Mouse (Mus musculus): ENCODE measurements around the gene Gstm3. TPM values are rescaled to one million over a fixed set of nuclear protein-coding genes. Genes with fewer than 3 reads are reported as not detected.
"Not testable (repeated sequence)": the region's sequence is repeated elsewhere in the genome, so short reads cannot be mapped to it uniquely, and the experiment has no call there.

The Gstm3 gene
- polyA plus RNA-seq, 1 experiment from 2014 or later, result not detected

- H3K4me2 ChIP-seq, result no peak overlapping the region
- H3K36me3 ChIP-seq, result no peaks in the 10 kb centered on the region
- 0 out of 2 replicates have a peak, but pooled peaks cover 3% of the 10 kb centered on the region for H3K9me3 ChIP-seq
- H3K9ac ChIP-seq, result no peak overlapping the region
- no peaks in the 10 kb centered on the region for H3K27me3 ChIP-seq
- H3K27ac ChIP-seq (replicated peaks), result no peak overlapping the region
- 89% methylated on average over 3 of the region's 3 CpGs for WGBS
- no peaks in the 10 kb centered on the region for H3K4me1 ChIP-seq (replicated peaks)
- no peak for ATAC-seq (ENCODE audit: low read depth)
- H3K4me3 ChIP-seq, result no peak overlapping the region
These were observed 29.5 kb upstream of the Gstm3 start for GRCm38 (mm10) chr3:107998591-107998990.

GRCm38 (mm10) chr3:107996576-107996975, 27.5 kb upstream of the Gstm3 start:
- H3K9me3 ChIP-seq, result 0 out of 2 replicates have a peak, but pooled peaks cover 4% of the 10 kb centered on the region
- H3K27ac ChIP-seq (replicated peaks), result no peak overlapping the region
- H3K4me3 ChIP-seq, result no peak overlapping the region
- H3K27me3 ChIP-seq, result no peaks in the 10 kb centered on the region
- WGBS, result 80% methylated on average over 4 of the region's 4 CpGs
- no peak for ATAC-seq (ENCODE audit: low read depth)
- no peak overlapping the region for H3K9ac ChIP-seq
- H3K36me3 ChIP-seq, result no peaks in the 10 kb centered on the region
- H3K4me1 ChIP-seq (replicated peaks), result no peaks in the 10 kb centered on the region
- H3K4me2 ChIP-seq, result no peak overlapping the region

- 75% methylated on average over 2 of the region's 2 CpGs for WGBS
- not testable (repeated sequence) for H3K27ac ChIP-seq (replicated peaks); ATAC-seq (ENCODE audit: low read depth)
These were observed 26.9 kb upstream of the Gstm3 start for GRCm38 (mm10) chr3:107995974-107996373.

DNA sequence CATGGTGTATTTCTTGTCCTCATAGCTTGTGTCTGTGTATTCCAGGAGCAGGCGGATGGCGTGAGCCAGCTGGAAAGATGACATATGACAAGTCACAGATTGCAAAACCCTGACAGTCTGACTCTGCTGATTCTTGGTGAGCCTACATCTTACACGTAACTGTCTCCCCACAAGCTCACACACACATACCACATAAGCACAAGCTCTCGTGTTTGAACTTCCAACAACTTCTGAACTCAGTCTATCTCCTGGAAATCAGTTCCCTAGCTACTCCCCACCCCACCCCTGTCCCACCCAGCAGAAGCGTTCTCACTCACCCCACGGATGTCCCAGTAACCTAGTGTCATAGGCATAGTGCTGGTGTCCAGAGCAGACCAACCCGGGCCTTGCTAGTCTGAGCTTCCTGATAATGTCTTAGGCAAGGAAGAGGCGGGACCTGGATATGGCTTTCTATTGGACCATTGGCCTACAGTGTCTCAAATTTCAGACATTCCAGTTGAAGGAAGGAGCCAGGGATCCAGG, 17.0 kb upstream of the Gstm3 start, which contains the start of gene Gstm2:
Gstm2 (minus strand) TSS at position 413 of the 522 bp plus-strand sequence.
- Histone ChIP-seq H3K4me3 (no peak within 1 kb of the TSS), H3K9ac (no peak within 1 kb of the TSS), H3K36me3 (no peaks in the 10 kb centered on the region), H3K4me1 (replicated peaks) (no peaks in the 10 kb centered on the region), H3K4me2 (no peak within 1 kb of the TSS), H3K9me3 (no peaks in the 10 kb centered on the region), H3K27me3 (no peaks in the 10 kb centered on the region), H3K27ac (replicated peaks) (no peak within 1 kb of the TSS)
- ATAC-seq (ENCODE audit: low read depth), result no peak
- WGBS, result 59% methylated on average over 8 of the region's 8 CpGs

More at GRCm38 (mm10) chr3:107995974-107996373, 26.9 kb upstream of the Gstm3 start:
- H3K9me3 ChIP-seq; H3K9ac ChIP-seq; H3K4me3 ChIP-seq; H3K4me2 ChIP-seq; H3K36me3 ChIP-seq; H3K4me1 ChIP-seq (replicated peaks); H3K27me3 ChIP-seq: not testable (repeated sequence)

DNA sequence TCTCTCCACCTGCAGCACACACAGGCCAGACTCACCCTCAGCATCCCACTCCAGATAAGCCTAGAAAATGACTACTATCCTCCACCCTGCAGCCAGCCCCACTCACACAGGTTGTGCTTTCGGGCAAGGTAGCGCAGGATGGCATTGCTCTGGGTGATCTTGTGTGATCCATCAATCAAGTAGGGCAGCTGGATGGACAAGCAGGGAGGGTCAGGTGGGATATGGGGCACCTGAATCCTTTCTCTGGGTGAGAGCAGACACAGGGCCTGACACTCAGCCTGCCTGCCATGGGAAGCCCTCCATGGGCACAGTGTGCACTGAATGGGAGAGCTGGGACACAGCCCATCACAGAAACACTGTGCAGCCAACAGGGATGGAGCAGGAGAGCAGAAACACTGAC, 16.1 kb upstream of the Gstm3 start:
- not testable (repeated sequence) for ATAC-seq (ENCODE audit: low read depth); H3K4me3 ChIP-seq; H3K9ac ChIP-seq; H3K4me2 ChIP-seq; H3K9me3 ChIP-seq; H3K27me3 ChIP-seq; H3K27ac ChIP-seq (replicated peaks); H3K36me3 ChIP-seq; H3K4me1 ChIP-seq (replicated peaks)
- 93% methylated on average over 2 of the region's 2 CpGs for WGBS

DNA sequence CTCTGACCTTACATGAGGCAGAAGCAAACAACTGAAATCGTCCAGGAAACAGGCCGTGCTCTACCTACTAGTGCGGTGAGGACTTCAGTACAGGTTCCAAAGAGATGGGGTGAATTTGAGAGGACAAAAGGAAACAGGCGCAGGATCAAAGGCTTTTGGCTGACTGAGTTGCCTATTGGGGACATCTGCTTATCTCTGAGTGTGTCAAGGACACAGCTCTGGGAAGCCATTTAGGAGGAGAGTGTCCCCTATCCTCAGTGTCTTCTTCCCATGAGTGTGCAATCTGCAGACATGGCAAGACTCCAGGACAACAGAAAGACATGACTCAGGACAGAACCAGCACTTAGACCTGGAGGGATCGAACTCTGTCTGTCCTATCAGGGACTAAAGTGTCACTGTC, 15.4 kb upstream of the Gstm3 start:
- H3K9me3 ChIP-seq, result no peaks in the 10 kb centered on the region
- H3K27me3 ChIP-seq, result no peaks in the 10 kb centered on the region
- H3K4me2 ChIP-seq, result no peak overlapping the region
- WGBS, result 81% methylated on average over 5 of the region's 5 CpGs
- H3K4me1 ChIP-seq (replicated peaks), result no peaks in the 10 kb centered on the region
- H3K9ac ChIP-seq, result no peak overlapping the region
- no peak for ATAC-seq (ENCODE audit: low read depth)
- H3K27ac ChIP-seq (replicated peaks), result no peak overlapping the region
- H3K36me3 ChIP-seq, result no peaks in the 10 kb centered on the region
- no peak overlapping the region for H3K4me3 ChIP-seq

GRCm38 (mm10) chr3:107983771-107984170, 14.7 kb upstream of the Gstm3 start:
- WGBS, result 72% methylated on average over 3 of the region's 3 CpGs
- H3K4me2 ChIP-seq, result no peak overlapping the region
- H3K9me3 ChIP-seq, result no peaks in the 10 kb centered on the region
- no peaks in the 10 kb centered on the region for H3K36me3 ChIP-seq
- H3K27ac ChIP-seq (replicated peaks), result no peak overlapping the region
- H3K4me3 ChIP-seq, result no peak overlapping the region
- H3K9ac ChIP-seq, result no peak overlapping the region
- ATAC-seq (ENCODE audit: low read depth), result no peak
- no peaks in the 10 kb centered on the region for H3K4me1 ChIP-seq (replicated peaks)
- no peaks in the 10 kb centered on the region for H3K27me3 ChIP-seq

- no peak for ATAC-seq (ENCODE audit: low read depth)
- Histone ChIP-seq H3K4me1 (replicated peaks) (no peaks in the 10 kb centered on the region), H3K9me3 (no peaks in the 10 kb centered on the region), H3K9ac (no peak overlapping the region), H3K36me3 (no peaks in the 10 kb centered on the region), H3K27ac (replicated peaks) (no peak overlapping the region), H3K4me2 (no peak overlapping the region), H3K4me3 (no peak overlapping the region), H3K27me3 (no peaks in the 10 kb centered on the region)
- 88% methylated on average over 6 of the region's 6 CpGs for WGBS
These were observed 13.6 kb upstream of the Gstm3 start for GRCm38 (mm10) chr3:107982726-107983125.

DNA sequence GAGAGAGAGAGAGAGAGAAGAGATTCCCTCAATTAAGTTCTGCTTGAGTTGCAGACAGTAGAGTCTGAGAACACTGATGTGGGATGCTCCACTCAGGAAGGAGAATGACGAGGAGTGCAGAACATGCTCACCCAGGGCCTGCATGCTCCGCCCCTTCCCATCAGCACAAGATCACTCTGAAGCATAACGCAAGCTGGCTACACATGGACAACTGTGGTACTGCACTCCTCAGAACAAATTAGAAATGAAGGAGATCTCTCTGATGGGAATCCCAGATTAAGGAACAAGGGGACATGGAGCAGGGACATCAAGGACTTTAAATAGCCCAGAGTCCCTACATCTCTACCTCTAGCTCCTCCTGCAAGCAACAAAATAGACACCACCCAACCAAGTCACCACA, 12.2 kb upstream of the Gstm3 start:
- Histone ChIP-seq H3K4me1 (replicated peaks) (no peaks in the 10 kb centered on the region), H3K36me3 (no peaks in the 10 kb centered on the region), H3K27me3 (no peaks in the 10 kb centered on the region), H3K4me2 (no peak overlapping the region), H3K9me3 (no peaks in the 10 kb centered on the region), H3K4me3 (no peak overlapping the region), H3K9ac (no peak overlapping the region), H3K27ac (replicated peaks) (no peak overlapping the region)
- no peak for ATAC-seq (ENCODE audit: low read depth)
- 71% methylated on average over 3 of the region's 3 CpGs for WGBS

DNA sequence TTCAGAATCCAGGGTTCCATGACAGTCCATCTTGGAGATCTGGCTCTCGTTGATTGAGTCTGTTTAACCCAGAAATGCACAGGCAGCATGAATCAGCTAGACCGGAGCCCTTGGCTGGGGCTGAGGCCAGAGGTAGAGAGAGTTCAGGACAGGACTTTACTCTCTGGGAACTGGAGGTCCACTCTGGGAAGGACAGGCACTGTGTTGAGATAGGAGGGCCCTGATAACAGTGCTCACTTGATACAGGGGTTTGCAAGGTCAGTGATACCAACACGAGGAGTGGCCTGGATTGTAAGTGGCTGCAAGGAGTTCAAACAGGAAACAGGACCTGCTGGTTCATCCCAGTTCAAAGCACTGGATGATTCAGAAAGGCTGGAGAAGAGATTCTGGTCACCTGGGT, 8.6 kb upstream of the Gstm3 start:
- H3K36me3 ChIP-seq, result no peaks in the 10 kb centered on the region
- no peaks in the 10 kb centered on the region for H3K9me3 ChIP-seq
- no peak overlapping the region for H3K27ac ChIP-seq (replicated peaks)
- no peaks in the 10 kb centered on the region for H3K27me3 ChIP-seq
- H3K9ac ChIP-seq, result no peak overlapping the region
- ATAC-seq (ENCODE audit: low read depth), result no peak
- H3K4me2 ChIP-seq, result no peak overlapping the region
- no peaks in the 10 kb centered on the region for H3K4me1 ChIP-seq (replicated peaks)
- 91% methylated on average over 3 of the region's 3 CpGs for WGBS
- H3K4me3 ChIP-seq, result no peak overlapping the region

- no peaks in the 10 kb centered on the region for H3K36me3 ChIP-seq
- H3K27me3 ChIP-seq, result no peaks in the 10 kb centered on the region
- H3K4me2 ChIP-seq, result no peak overlapping the region
- H3K9me3 ChIP-seq, result no peaks in the 10 kb centered on the region
- H3K4me3 ChIP-seq, result no peak overlapping the region
- ATAC-seq (ENCODE audit: low read depth), result no peak
- no peaks in the 10 kb centered on the region for H3K4me1 ChIP-seq (replicated peaks)
- no peak overlapping the region for H3K27ac ChIP-seq (replicated peaks)
- WGBS, result 83% methylated on average over 1 of the region's 1 CpGs
- H3K9ac ChIP-seq, result no peak overlapping the region
These were observed 5.2 kb upstream of the Gstm3 start for GRCm38 (mm10) chr3:107974237-107974636.

- H3K9ac ChIP-seq, result no peak overlapping the region
- 89% methylated on average over 3 of the region's 3 CpGs for WGBS
- no peak for ATAC-seq (ENCODE audit: low read depth)
- no peak overlapping the region for H3K27ac ChIP-seq (replicated peaks)
- no peak overlapping the region for H3K4me3 ChIP-seq
- no peaks in the 10 kb centered on the region for H3K4me1 ChIP-seq (replicated peaks)
- H3K9me3 ChIP-seq, result no peaks in the 10 kb centered on the region
- H3K4me2 ChIP-seq, result no peak overlapping the region
- no peaks in the 10 kb centered on the region for H3K27me3 ChIP-seq
- no peaks in the 10 kb centered on the region for H3K36me3 ChIP-seq
These were observed 3.0 kb upstream of the Gstm3 start for GRCm38 (mm10) chr3:107972070-107972469.

GRCm38 (mm10) chr3:107971101-107971500, 2.0 kb upstream of the Gstm3 start:
- ATAC-seq (ENCODE audit: low read depth); H3K9ac ChIP-seq; H3K4me3 ChIP-seq; H3K36me3 ChIP-seq; H3K9me3 ChIP-seq; H3K4me2 ChIP-seq; H3K4me1 ChIP-seq (replicated peaks); H3K27ac ChIP-seq (replicated peaks); H3K27me3 ChIP-seq: not testable (repeated sequence)
- WGBS, result 62% methylated on average over 3 of the region's 3 CpGs

Measured in neural tube, embryonic 13.5 days (tissue).